Mouse (Mus musculus) hindbrain, embryonic 14.5 days (tissue): Measurements from ENCODE around the gene Zfp933. TPM values are rescaled to one million over a fixed set of nuclear protein-coding genes. Genes with fewer than 3 reads are reported as not detected.

Experiments used
- ATAC-seq: fragments of 200-750 bp; cut with Nextera tagmentation; 2 replicates; pipeline ENCODE4 v1.8.0; 2017; ENCODE audit warnings: moderate number of reproducible peaks, mild to moderate bottlenecking, moderate TSS enrichment, moderate library complexity; ENCODE audit not compliant: low FRiP score
- DNase-seq: peaks from one replicate; pipeline ENCODE4 v3.0.0-alpha.2; 2015; ENCODE audit warnings: low spot score
- H3K27ac ChIP-seq: fragments of 300-500 bp; sonication (generic); 2 replicates; pipeline ENCODE4 v1.5.1; 2014; ENCODE audit warnings: mild to moderate bottlenecking, moderate library complexity
- H3K27me3 ChIP-seq: fragments of 300-500 bp; sonication (generic); 2 replicates; pipeline ENCODE4 v1.6.1; 2014; ENCODE audit warnings: mild to moderate bottlenecking, low read length, mixed read lengths; ENCODE audit not compliant: control insufficient read depth, insufficient read depth
- H3K36me3 ChIP-seq: fragments of 300-500 bp; sonication (generic); replicated peaks from 2 replicates; pipeline ENCODE4 v1.6.1; 2014; ENCODE audit not compliant: control insufficient read depth, insufficient read depth
- H3K4me1 ChIP-seq: fragments of 300-500 bp; sonication (generic); replicated peaks from 2 replicates; pipeline ENCODE4 v1.6.1; 2014; ENCODE audit warnings: antibody characterized with exemption, low read length, mixed read lengths; ENCODE audit not compliant: control insufficient read depth, insufficient read depth
- H3K4me2 ChIP-seq: fragments of 300-500 bp; sonication (generic); replicated peaks from 2 replicates; pipeline ENCODE4 v1.6.1; 2014; ENCODE audit warnings: mild to moderate bottlenecking, moderate library complexity
- H3K4me3 ChIP-seq: fragments of 300-500 bp; sonication (generic); replicated peaks from 2 replicates; pipeline ENCODE4 v1.5.1; 2014; ENCODE audit warnings: mild to moderate bottlenecking, low read length
- H3K9ac ChIP-seq: fragments of 300-500 bp; sonication (generic); 2 replicates; pipeline ENCODE4 v1.6.1; 2014
- H3K9me3 ChIP-seq: fragments of 300-500 bp; sonication (generic); 2 replicates; pipeline ENCODE4 v1.6.1; 2016; ENCODE audit warnings: low read length; ENCODE audit not compliant: control insufficient read depth
- WGBS: fragments of 180-500 bp; shearing (Covaris S2); extraction: QIAGEN DNeasy Blood & Tissue Kit; methylation state at CpG from one replicate; pipeline ENCODE4 v1.1.7; 2014; 5-methylcytosine and 5-hydroxymethylcytosine counted together
- polyA plus RNA-seq: library from polyadenylated mRNA; unstranded; fragments of >200 nt; fragmentation: Nextera tagmentation; extraction: Ambion mirVana; gene quantifications from 2 replicates; pipeline ENCODE4 v1.2.1, GENCODE M21; 2014

Gene Zfp933
- 7.2 and 7.3 TPM in 2 replicates for polyA plus RNA-seq

DNA sequence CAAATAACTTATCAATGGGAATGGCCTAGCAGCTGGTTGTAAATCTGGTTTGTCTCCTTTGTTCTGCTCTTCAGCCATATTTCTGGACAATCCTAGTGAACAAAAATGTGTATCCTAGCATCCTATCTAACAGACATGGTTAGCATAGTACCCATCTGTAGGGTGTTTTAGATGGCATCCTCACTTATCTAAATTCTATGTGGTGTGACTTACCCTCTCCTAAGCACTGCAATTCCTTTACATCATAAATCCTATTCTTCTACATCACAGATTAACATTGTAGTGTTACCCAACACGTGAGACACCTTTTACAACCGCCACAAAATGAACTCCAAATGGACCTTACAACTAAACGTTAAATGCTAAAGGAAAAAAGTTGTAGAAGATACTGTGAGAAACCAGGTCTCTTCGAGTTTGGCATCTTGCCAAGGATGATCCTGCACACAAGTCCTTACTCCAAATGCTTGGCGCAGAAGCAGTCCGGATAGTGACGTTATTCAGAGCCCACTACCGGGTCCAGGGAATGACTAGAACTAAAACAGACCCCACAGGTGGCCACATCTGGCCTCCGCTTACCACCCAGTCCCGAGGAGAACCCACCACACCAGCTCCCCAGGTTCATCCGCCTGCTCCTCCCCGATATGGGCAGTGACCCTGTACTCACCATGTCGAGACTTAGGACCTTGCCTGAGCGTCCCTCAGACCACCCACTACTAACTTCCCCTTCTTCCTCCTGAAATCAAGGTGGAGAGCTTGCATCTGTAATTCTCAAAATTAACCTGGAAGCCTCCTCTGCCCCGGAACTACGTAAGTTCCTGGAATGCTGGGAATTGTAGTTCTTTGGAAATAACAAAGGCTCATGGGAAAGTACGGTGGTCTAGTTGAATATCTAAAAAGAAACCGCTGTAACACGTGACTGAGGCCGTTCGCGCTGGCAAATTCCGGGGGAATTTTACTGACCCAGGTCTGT is at the start of gene Zfp933:
TSS of gene Zfp933 (minus strand) at position 753 of the 970 bp plus-strand sequence.
- DNase-seq (peak; percentile 94), ATAC-seq (peak; percentile 92)
- WGBS = 5% methylated on average over 23 of the region's 23 CpGs
- H3K4me1 ChIP-seq = peaks cover 11% of the 10 kb centered on the region
- peak within 1 kb of the TSS; percentile 69 for H3K4me3 ChIP-seq
- no peaks in the 10 kb centered on the region for H3K27me3 ChIP-seq
- H3K36me3 ChIP-seq = peaks cover 14% of the 10 kb centered on the region
- peaks cover 22% of the 10 kb centered on the region for H3K9me3 ChIP-seq
- peak within 1 kb of the TSS; percentile 68 for H3K9ac ChIP-seq
- H3K4me2 ChIP-seq = peak within 1 kb of the TSS; percentile 75
- 0 out of 2 replicates have a peak within 1 kb of the TSS, but pooled peaks have one; percentile 33 for H3K27ac ChIP-seq

DNA sequence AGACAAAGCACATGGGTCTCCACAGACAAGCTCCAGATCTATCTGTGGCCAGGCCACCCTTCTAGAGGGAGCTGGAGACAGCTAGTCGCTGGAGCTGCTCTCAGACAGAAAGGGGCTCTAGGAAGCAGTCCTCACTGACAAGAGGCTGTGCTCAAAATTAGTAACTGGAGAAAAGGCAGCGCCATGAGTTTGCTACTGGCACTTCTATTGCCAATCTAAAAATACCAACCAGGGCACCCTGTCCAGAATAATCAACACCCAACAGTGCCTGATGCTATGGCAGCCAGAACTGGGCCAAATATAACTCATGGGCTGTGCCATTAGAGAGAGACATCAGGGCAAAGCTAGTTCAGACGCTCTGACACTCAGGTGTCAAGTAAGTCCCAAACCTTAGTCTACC is 49.2 kb upstream of the Zfp933 start:
- DNase-seq (no peak), ATAC-seq (no peak)
- Histone ChIP-seq H3K4me2 (no peak overlapping the region), H3K4me1 (no peaks in the 10 kb centered on the region), H3K9ac (no peak overlapping the region), H3K9me3 (no peaks in the 10 kb centered on the region), H3K27me3 (no peaks in the 10 kb centered on the region), H3K27ac (no peak overlapping the region), H3K36me3 (peaks cover 97% of the 10 kb centered on the region), H3K4me3 (no peak overlapping the region)
- WGBS = 92% methylated on average over 3 of the region's 3 CpGs

DNA sequence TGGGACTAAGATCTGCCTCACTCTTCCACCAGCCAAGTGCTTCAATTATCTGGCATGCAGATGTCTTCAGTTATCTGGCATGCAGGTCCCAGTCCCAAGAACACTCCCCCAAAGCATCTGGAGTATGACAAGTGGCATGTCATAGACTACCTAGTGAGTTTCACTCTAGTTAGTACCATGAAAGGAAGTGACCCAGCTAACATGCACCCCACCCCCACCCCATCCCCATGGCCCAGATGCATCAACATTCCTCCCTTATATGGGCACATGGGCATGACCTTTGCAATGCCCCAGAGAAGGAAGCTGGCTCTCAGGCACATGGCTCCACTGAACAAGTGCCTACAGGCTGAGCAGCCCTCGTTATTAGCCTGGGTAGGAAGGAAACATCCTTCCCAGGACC is 48.2 kb upstream of the Zfp933 start:
- DNase-seq = no peak
- Histone ChIP-seq H3K4me1 (no peaks in the 10 kb centered on the region), H3K36me3 (peaks cover 99% of the 10 kb centered on the region), H3K27me3 (no peaks in the 10 kb centered on the region), H3K9ac (no peak overlapping the region), H3K4me2 (no peak overlapping the region), H3K9me3 (no peaks in the 10 kb centered on the region), H3K4me3 (no peak overlapping the region), H3K27ac (no peak overlapping the region)
- no peak for ATAC-seq
- 78% methylated on average over 1 of the region's 1 CpGs for WGBS

DNA sequence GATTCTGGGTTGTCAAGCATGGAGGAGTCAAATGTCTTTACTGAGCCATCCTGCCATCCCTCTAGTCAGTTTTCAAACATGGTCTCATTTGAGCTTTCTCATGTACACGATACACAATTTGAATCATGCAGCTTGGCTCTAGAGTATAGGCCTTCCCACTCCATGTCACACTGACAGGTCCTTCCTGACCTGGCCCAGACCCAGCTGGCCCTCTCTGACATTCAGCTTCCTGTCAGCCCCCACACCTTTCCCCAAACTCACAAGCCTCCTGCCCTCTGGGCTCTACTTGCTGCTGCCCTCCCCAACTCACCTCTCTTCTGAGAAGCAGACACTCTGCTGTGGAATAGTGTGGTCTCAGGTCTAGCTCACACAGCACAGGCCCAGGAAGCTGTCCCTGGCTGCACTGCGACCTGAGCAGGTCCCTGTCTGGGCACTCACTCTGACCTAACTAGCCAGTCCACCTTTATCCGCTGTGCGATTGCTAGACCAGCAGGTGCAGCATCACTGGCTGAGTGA is 47.7 kb upstream of the Zfp933 start:
- DNase-seq (no peak), ATAC-seq (no peak)
- H3K4me1 ChIP-seq = no peaks in the 10 kb centered on the region
- no peak overlapping the region for H3K4me2 ChIP-seq
- H3K4me3 ChIP-seq = no peak overlapping the region
- H3K9me3 ChIP-seq = no peaks in the 10 kb centered on the region
- H3K9ac ChIP-seq = no peak overlapping the region
- H3K36me3 ChIP-seq = peaks cover 100% of the 10 kb centered on the region
- WGBS = 94% methylated on average over 4 of the region's 4 CpGs
- no peak overlapping the region for H3K27ac ChIP-seq
- H3K27me3 ChIP-seq = no peaks in the 10 kb centered on the region

DNA sequence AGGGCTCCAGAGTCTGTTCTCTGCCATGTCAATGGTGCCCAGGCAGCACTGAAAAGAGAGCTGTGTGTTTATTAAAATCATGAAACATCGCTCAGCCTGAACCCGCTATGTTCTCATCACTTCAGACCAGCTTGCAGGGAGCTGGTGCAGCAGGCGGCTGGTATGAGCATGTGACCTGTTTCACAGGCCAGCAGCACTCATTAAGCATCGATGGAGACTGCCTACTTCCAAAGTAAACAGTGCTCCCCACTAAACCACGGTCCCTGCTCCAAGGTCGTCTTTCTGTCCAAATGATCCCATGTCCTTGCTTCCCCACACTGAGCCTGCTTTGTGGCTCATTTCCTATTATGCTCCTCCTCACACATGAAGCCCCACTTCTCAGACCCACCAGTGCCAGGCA is 42.2 kb upstream of the Zfp933 start:
- no peak for ATAC-seq
- Histone ChIP-seq H3K27ac (no peak overlapping the region), H3K27me3 (no peaks in the 10 kb centered on the region), H3K36me3 (peaks cover 96% of the 10 kb centered on the region), H3K4me3 (no peak overlapping the region), H3K9ac (no peak overlapping the region), H3K4me2 (no peak overlapping the region), H3K4me1 (no peaks in the 10 kb centered on the region), H3K9me3 (no peaks in the 10 kb centered on the region)
- no peak for DNase-seq
- WGBS = 91% methylated on average over 6 of the region's 6 CpGs

DNA sequence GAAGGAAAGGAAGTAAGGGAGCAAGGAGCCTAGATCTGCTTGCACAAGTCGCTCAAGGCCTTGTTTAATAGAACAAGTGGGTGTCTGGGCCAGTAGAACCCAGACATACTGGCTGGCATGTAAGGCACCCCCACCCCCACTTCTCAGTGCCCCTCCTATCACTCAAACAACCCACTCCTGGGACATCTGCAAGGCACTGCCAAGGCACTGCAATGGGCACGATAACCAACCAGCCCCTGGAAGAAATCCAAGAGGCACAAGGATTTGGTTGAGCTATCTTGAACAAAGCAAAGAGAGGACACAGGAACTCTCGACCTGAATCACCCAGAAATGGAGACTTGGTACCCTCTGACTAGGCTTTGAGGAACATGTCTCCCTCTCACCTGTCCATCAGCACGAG is 40.1 kb upstream of the Zfp933 start:
- Histone ChIP-seq H3K36me3 (peaks cover 96% of the 10 kb centered on the region), H3K27me3 (no peaks in the 10 kb centered on the region), H3K4me3 (no peak overlapping the region), H3K9me3 (no peaks in the 10 kb centered on the region), H3K9ac (no peak overlapping the region), H3K4me2 (no peak overlapping the region), H3K27ac (no peak overlapping the region), H3K4me1 (no peaks in the 10 kb centered on the region)
- no peak for ATAC-seq
- no peak for DNase-seq
- WGBS = 91% methylated on average over 4 of the region's 4 CpGs

DNA sequence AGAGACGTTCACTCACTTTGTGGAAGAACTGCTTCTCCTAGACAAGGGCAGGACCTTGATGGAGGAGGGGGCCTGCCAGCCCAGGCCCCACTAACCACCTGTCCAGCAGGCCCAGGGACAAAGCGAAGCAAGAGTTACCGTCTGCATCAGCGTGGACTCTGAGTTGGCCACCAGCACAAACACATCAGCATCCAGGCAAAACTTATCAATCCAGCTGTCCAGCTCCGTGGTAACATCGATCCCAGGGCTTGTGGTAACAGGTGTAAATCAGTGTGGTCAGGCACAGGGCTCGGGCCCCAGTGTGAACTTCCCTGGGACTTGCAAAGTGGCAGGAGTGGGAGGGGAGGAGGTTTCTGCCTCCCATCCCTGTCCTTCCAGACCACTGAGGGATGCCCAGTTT is 39.1 kb upstream of the Zfp933 start:
- ATAC-seq = no peak
- Histone ChIP-seq H3K36me3 (peaks cover 96% of the 10 kb centered on the region), H3K4me3 (no peak overlapping the region), H3K27me3 (no peaks in the 10 kb centered on the region), H3K9me3 (no peaks in the 10 kb centered on the region), H3K9ac (no peak overlapping the region), H3K27ac (no peak overlapping the region), H3K4me1 (no peaks in the 10 kb centered on the region), H3K4me2 (no peak overlapping the region)
- 95% methylated on average over 7 of the region's 7 CpGs for WGBS
- no peak for DNase-seq

DNA sequence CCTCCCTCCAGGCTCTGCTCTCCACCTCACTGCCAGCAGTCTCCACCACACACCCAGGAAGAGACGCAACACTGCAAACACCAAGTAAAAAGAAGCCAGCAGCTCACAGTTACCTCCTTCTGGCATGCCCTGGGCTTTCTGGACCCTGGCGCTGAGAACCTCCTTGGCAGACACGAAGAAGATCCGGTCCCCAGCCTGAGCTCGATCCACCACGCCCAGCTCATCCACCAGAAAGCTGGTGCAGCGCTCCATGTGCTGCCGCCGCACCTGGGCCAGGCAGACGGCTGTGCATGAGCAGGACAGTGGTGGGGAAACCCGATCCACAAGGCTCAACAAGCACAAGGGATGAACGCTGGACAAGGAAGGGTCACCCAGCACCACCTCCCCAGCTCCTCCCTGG is 38.0 kb upstream of the Zfp933 start:
- H3K27ac ChIP-seq = no peak overlapping the region
- H3K4me3 ChIP-seq = no peak overlapping the region
- H3K9me3 ChIP-seq = no peaks in the 10 kb centered on the region
- H3K36me3 ChIP-seq = peaks cover 96% of the 10 kb centered on the region
- DNase-seq (no peak), ATAC-seq (no peak)
- H3K9ac ChIP-seq = no peak overlapping the region
- H3K4me2 ChIP-seq = no peak overlapping the region
- no peaks in the 10 kb centered on the region for H3K27me3 ChIP-seq
- no peaks in the 10 kb centered on the region for H3K4me1 ChIP-seq
- 93% methylated on average over 12 of the region's 12 CpGs for WGBS

DNA sequence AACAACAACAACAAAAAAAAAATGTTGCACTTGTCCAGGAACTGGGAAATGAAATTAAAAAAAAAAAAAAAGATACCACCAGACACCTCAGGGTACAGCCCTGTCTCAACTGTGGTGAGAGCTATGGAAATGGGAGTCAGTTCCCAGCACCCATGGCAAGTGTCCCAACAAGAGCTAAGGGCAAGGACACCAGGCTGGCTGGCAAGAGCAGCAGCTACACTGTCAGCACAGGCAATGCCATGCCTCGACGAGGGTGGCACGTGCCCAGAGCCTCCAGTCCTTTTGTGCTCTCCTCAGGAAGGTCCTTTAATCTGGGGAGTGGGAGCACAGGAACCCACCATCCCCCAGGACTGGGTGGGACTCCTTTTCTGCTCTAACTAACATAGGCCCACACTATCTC is 36.0 kb upstream of the Zfp933 start:
- Histone ChIP-seq H3K9me3 (no peaks in the 10 kb centered on the region), H3K4me3 (no peak overlapping the region), H3K9ac (no peak overlapping the region), H3K4me2 (no peak overlapping the region), H3K27me3 (no peaks in the 10 kb centered on the region), H3K27ac (no peak overlapping the region), H3K4me1 (no peaks in the 10 kb centered on the region), H3K36me3 (peaks cover 96% of the 10 kb centered on the region)
- ATAC-seq = no peak
- WGBS = 97% methylated on average over 3 of the region's 3 CpGs
- DNase-seq = no peak
